Mouse (Mus musculus): ENCODE measurements around the gene 2310022A10Rik. TPM values are rescaled to one million over a fixed set of nuclear protein-coding genes. Genes with fewer than 3 reads are reported as not detected.
A peak's percentile ranks its signal among the peaks of the same experiment; 100 is the strongest.

2310022A10Rik gene
- polyA plus RNA-seq, 1 experiment = 6.6 TPM

- Histone ChIP-seq H3K4me1 (ENCODE audit: control insufficient read depth) (peaks cover 51% of the 10 kb centered on the region), H3K27me3 (ENCODE audit: control insufficient read depth) (no peaks in the 10 kb centered on the region), H3K4me3 (replicated peaks) (no peak overlapping the region)
Measured at GRCm38 (mm10) chr7:27544675-27545370, 8.2 kb upstream of the 2310022A10Rik start.

GRCm38 (mm10) chr7:27549597-27549996 is 3.4 kb upstream of the 2310022A10Rik start:
- peaks cover 1% of the 10 kb centered on the region; the same call in 1 of the 2 replicates for H3K36me3 ChIP-seq (ENCODE audit: control insufficient read depth)
- no peaks in the 10 kb centered on the region for H3K9me3 ChIP-seq (ENCODE audit: control insufficient read depth, low read length)
- peaks cover 35% of the 10 kb centered on the region for H3K4me1 ChIP-seq (ENCODE audit: control insufficient read depth)
- H3K4me3 ChIP-seq (replicated peaks) = no peak overlapping the region
- no peaks in the 10 kb centered on the region for H3K27me3 ChIP-seq (ENCODE audit: control insufficient read depth)
- TF ChIP-seq TAL1 (IDR thresholded peaks at IDR 0.05; ENCODE audit: low read length) = no peak
- no peak for TF ChIP-seq GATA1 (IDR thresholded peaks at IDR 0.05; ENCODE audit: low read length)

More at GRCm38 (mm10) chr7:27544675-27545370, 8.2 kb upstream of the 2310022A10Rik start:
- TF ChIP-seq TAL1 (IDR thresholded peaks at IDR 0.05; ENCODE audit: low read length) = no peak
- TF ChIP-seq GATA1 (IDR thresholded peaks at IDR 0.05; ENCODE audit: low read length) = no peak
- H3K9me3 ChIP-seq (ENCODE audit: control insufficient read depth, low read length) = no peaks in the 10 kb centered on the region
- peaks cover 21% of the 10 kb centered on the region for H3K36me3 ChIP-seq (ENCODE audit: control insufficient read depth)

- H3K4me1 ChIP-seq (ENCODE audit: control insufficient read depth) = peaks cover 41% of the 10 kb centered on the region
- H3K9me3 ChIP-seq (ENCODE audit: control insufficient read depth, low read length) = no peaks in the 10 kb centered on the region
- H3K36me3 ChIP-seq (ENCODE audit: control insufficient read depth) = peaks cover 21% of the 10 kb centered on the region
- peak overlapping the region; percentile 77 for H3K4me3 ChIP-seq (replicated peaks)
- H3K27me3 ChIP-seq (ENCODE audit: control insufficient read depth) = no peaks in the 10 kb centered on the region
- TF ChIP-seq GATA1 (IDR thresholded peaks at IDR 0.05; ENCODE audit: low read length) = no peak
- no peak for TF ChIP-seq TAL1 (IDR thresholded peaks at IDR 0.05; ENCODE audit: low read length)
Measured at GRCm38 (mm10) chr7:27552070-27552469, 963 bp upstream of the 2310022A10Rik start.

GRCm38 (mm10) chr7:27560291-27560887 is 7.4 kb downstream of the 2310022A10Rik start:
- Histone ChIP-seq H3K4me1 (ENCODE audit: control insufficient read depth) (peaks cover 30% of the 10 kb centered on the region), H3K4me3 (replicated peaks) (no peak overlapping the region), H3K27me3 (ENCODE audit: control insufficient read depth) (no peaks in the 10 kb centered on the region), H3K36me3 (ENCODE audit: control insufficient read depth) (peaks cover 83% of the 10 kb centered on the region), H3K9me3 (ENCODE audit: control insufficient read depth, low read length) (no peaks in the 10 kb centered on the region)
- TF ChIP-seq TAL1 (IDR thresholded peaks at IDR 0.05; ENCODE audit: low read length) (no peak), GATA1 (IDR thresholded peaks at IDR 0.05; ENCODE audit: low read length) (no peak)

GRCm38 (mm10) chr7:27560978-27561377 is 7.9 kb downstream of the 2310022A10Rik start:
- Histone ChIP-seq H3K27me3 (ENCODE audit: control insufficient read depth) (no peaks in the 10 kb centered on the region), H3K9me3 (ENCODE audit: control insufficient read depth, low read length) (no peaks in the 10 kb centered on the region), H3K4me1 (ENCODE audit: control insufficient read depth) (peaks cover 26% of the 10 kb centered on the region), H3K4me3 (replicated peaks) (no peak overlapping the region), H3K36me3 (ENCODE audit: control insufficient read depth) (peaks cover 80% of the 10 kb centered on the region)
- TF ChIP-seq GATA1 (IDR thresholded peaks at IDR 0.05; ENCODE audit: low read length) (no peak), TAL1 (IDR thresholded peaks at IDR 0.05; ENCODE audit: low read length) (no peak)

- Histone ChIP-seq H3K27me3 (ENCODE audit: control insufficient read depth) (no peaks in the 10 kb centered on the region), H3K4me3 (replicated peaks) (no peak overlapping the region), H3K9me3 (ENCODE audit: control insufficient read depth, low read length) (no peaks in the 10 kb centered on the region), H3K4me1 (ENCODE audit: control insufficient read depth) (peaks cover 9% of the 10 kb centered on the region), H3K36me3 (ENCODE audit: control insufficient read depth) (peaks cover 82% of the 10 kb centered on the region)
- TF ChIP-seq TAL1 (IDR thresholded peaks at IDR 0.05; ENCODE audit: low read length) (no peak), GATA1 (IDR thresholded peaks at IDR 0.05; ENCODE audit: low read length) (no peak)
Measured at GRCm38 (mm10) chr7:27569580-27570224, 16.7 kb downstream of the 2310022A10Rik start.

- H3K4me3 ChIP-seq (replicated peaks) = no peak overlapping the region
- peaks cover 90% of the 10 kb centered on the region for H3K36me3 ChIP-seq (ENCODE audit: control insufficient read depth)
Measured at GRCm38 (mm10) chr7:27572133-27572532, 19.1 kb downstream of the 2310022A10Rik start.

GRCm38 (mm10) chr7:27574124-27574880 is 21.3 kb downstream of the 2310022A10Rik start:
- no peak overlapping the region for H3K4me3 ChIP-seq (replicated peaks)
- H3K36me3 ChIP-seq (ENCODE audit: control insufficient read depth) = peaks cover 90% of the 10 kb centered on the region
- H3K4me1 ChIP-seq (ENCODE audit: control insufficient read depth) = peaks cover 9% of the 10 kb centered on the region
- H3K27me3 ChIP-seq (ENCODE audit: control insufficient read depth) = no peaks in the 10 kb centered on the region
- TF ChIP-seq TAL1 (IDR thresholded peaks at IDR 0.05; ENCODE audit: low read length) = no peak
- TF ChIP-seq GATA1 (IDR thresholded peaks at IDR 0.05; ENCODE audit: low read length) = no peak
- no peaks in the 10 kb centered on the region for H3K9me3 ChIP-seq (ENCODE audit: control insufficient read depth, low read length)

More at GRCm38 (mm10) chr7:27572133-27572532, 19.1 kb downstream of the 2310022A10Rik start:
- no peaks in the 10 kb centered on the region for H3K9me3 ChIP-seq (ENCODE audit: control insufficient read depth, low read length)
- H3K27me3 ChIP-seq (ENCODE audit: control insufficient read depth) = no peaks in the 10 kb centered on the region
- peaks cover 9% of the 10 kb centered on the region for H3K4me1 ChIP-seq (ENCODE audit: control insufficient read depth)
- no peak for TF ChIP-seq GATA1 (IDR thresholded peaks at IDR 0.05; ENCODE audit: low read length)
- no peak for TF ChIP-seq TAL1 (IDR thresholded peaks at IDR 0.05; ENCODE audit: low read length)
